Mouse (Mus musculus): ENCODE results near the gene Rgs7.

DNA sequence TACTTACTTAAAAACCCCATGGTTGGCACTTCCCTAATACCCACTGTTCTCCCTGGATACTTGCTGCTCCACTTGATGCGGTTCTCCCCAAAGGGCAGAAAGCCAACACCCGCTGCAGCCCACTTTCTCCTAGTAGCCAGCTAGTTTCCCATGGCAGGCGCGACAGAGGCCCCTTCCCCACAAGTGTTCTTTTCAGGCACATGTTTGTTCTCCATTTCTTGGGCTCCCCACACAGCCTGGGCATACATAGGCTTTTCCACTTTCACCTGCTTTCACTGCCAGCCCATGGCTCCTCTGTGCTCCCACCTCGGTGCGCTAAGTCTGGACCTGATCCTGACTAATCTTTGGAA lies 814 bp downstream of the Rgs7 start:
- TF ChIP-seq POLR2A (IDR thresholded peaks at IDR 0.05; ENCODE audit: borderline replicate concordance, insufficient read depth, low read length) (no peak), CTCF (IDR thresholded peaks at IDR 0.05; ENCODE audit: borderline replicate concordance, insufficient read depth, low read depth, low read length) (no peak)

All from cerebellum, adult 2 months (tissue).